Mouse (Mus musculus) large intestine, adult 2 months (tissue): ENCODE measurements around the gene Gcsh. TPM values are rescaled to one million over a fixed set of nuclear protein-coding genes. Genes with fewer than 3 reads are reported as not detected.

Source experiments
- DNase-seq: peaks from one replicate; pipeline ENCODE4 v3.0.0-alpha.2; 2012; ENCODE audit warnings: low read depth, low spot score
- WGBS: fragments of 180-500 bp; shearing (Covaris S2); methylation state at CpG from one replicate; pipeline ENCODE4 v1.1.7; 2018; 5-methylcytosine and 5-hydroxymethylcytosine counted together
- polyA plus RNA-seq: library from polyadenylated mRNA; depleted of rRNA; stranded (reverse); fragments of >200 nt; gene quantifications from 2 replicates; pipeline ENCODE4 v1.2.3, GENCODE M21; 2012; rRNA removed

The Gcsh gene
- polyA plus RNA-seq, 1 experiment: 25.9 TPM

DNA sequence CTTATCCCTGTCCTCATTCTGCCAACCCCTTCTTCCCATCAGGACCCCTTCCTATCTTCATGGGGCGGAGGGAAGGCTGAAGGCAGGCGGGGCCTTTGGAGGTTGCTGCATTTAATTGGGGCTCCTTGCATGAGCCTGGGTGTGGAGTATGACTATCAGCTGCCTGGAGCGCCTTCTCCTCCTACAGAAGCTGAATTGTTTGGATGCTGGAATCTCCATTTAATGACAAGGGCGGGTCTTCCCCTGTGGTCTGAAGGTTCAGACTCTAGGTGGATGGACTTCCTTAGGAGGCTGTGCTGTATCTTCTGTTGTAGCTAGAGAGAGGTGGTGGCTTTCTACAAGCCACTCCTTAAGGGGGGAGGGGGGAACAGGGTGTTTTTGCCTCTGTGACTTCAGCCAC, 58.4 kb downstream of the Gcsh start:
- 89% methylated on average over 4 of the region's 4 CpGs for WGBS
- no peak for DNase-seq

Other genes with a start within 250 kb of the Gcsh start
- 9.7 and 10.3 TPM in 2 replicates for gene Cmc2, start 72.1 kb downstream of the Gcsh start, polyA plus RNA-seq
- 5.6 TPM in 2 replicates for gene Cenpn, start 71.8 kb downstream of the Gcsh start, polyA plus RNA-seq
- gene Atmin, start 50.1 kb downstream of the Gcsh start, polyA plus RNA-seq: 10.9 and 13.1 TPM in 2 replicates
- 0.32 and 0.38 TPM in 2 replicates for gene 1700030J22Rik, start 14.6 kb downstream of the Gcsh start, polyA plus RNA-seq
- 0.01 and 0.05 TPM in 2 replicates for gene Pkd1l2, start 88.9 kb upstream of the Gcsh start, polyA plus RNA-seq
- 1.4 and 2.0 TPM in 2 replicates for gene Bco1, start 102.3 kb upstream of the Gcsh start, polyA plus RNA-seq
- gene Gan, start 164.6 kb upstream of the Gcsh start, polyA plus RNA-seq: 4.1 and 6.9 TPM in 2 replicates